25 mouse cellular contexts compared by ENCODE assay signal in genomic region chr8:111943544-111943943, GRCm38 (mm10). TPM values are rescaled to one million over a fixed set of nuclear protein-coding genes. Genes with fewer than 3 reads are reported as not detected.
DNase-seq lines count a peak whose midpoint lies in the region; ATAC-seq and TF ChIP-seq lines count a peak whose summit lies in the region.
"Had no signal": no experiment of that assay in that cellular context is flagged by ENCODE, and none has a peak within 500 bp of the region (broad histone marks: within the 10 kb centered on the region; RNA-seq: fewer than 3 reads in every experiment).

No protein-coding gene starts in this region.

- peaks cover 90% of the 10 kb centered on the region for H3K4me1 ChIP-seq in E14TG2a.4 (replicated peaks; ENCODE audit: low read depth, low read length)
- H3K4me1 ChIP-seq in liver, embryonic 12.5 days: peaks cover 29% of the 10 kb centered on the region
- H3K4me1 ChIP-seq in stomach, postnatal 0 days (replicated peaks; ENCODE audit: control insufficient read depth, insufficient read depth): no peaks in the 10 kb centered on the region; the same call in 1 of the 2 replicates

- no peak for ATAC-seq in liver, embryonic 12.5 days
- no peak for ATAC-seq in stomach, postnatal 0 days (ENCODE audit: low FRiP score, low TSS enrichment)
- ATAC-seq: activated CD4-positive, CD25-positive, alpha-beta regulatory T cell, adult 4 months; CD4-positive, CD25-positive, alpha-beta regulatory T cell, adult 4 months; forebrain, embryonic 13.5 days; forebrain, embryonic 15.5 days; forebrain, postnatal 0 days; Patski had no signal

- peak overlapping the region; percentile 52 for H3K4me3 ChIP-seq in E14TG2a.4 (replicated peaks; ENCODE audit: low read length)
- H3K4me3 ChIP-seq in liver, embryonic 12.5 days: no peak overlapping the region
- no peak overlapping the region for H3K4me3 ChIP-seq in stomach, postnatal 0 days (ENCODE audit: low read depth, low read length)
- H3K4me3 ChIP-seq: embryonic facial prominence, embryonic 10.5 days; embryonic facial prominence, embryonic 12.5 days; forebrain, embryonic 13.5 days; forebrain, embryonic 15.5 days had no signal

- H3K27ac ChIP-seq in liver, embryonic 12.5 days: no peak overlapping the region
- no peak overlapping the region for H3K27ac ChIP-seq in stomach, postnatal 0 days (replicated peaks)
- H3K27ac ChIP-seq: embryonic facial prominence, embryonic 10.5 days; embryonic facial prominence, embryonic 12.5 days; forebrain, embryonic 13.5 days; forebrain, embryonic 15.5 days had no signal

- no peak overlapping the region for H3K4me2 ChIP-seq in liver, embryonic 12.5 days
- no peak overlapping the region for H3K4me2 ChIP-seq in stomach, postnatal 0 days (replicated peaks; ENCODE audit: low read depth)
- H3K4me2 ChIP-seq: embryonic facial prominence, embryonic 12.5 days; forebrain, embryonic 13.5 days; forebrain, embryonic 15.5 days had no signal

- TF ChIP-seq CTCF in E14TG2a.4 (conservative IDR thresholded peaks at IDR 0.05; ENCODE audit: low read length): no peak
- TF ChIP-seq CTCF in stomach, postnatal 0 days (IDR thresholded peaks at IDR 0.05; ENCODE audit: low read depth): no peak

- WGBS in liver, embryonic 12.5 days (ENCODE audit: insufficient replicate concordance): 84% methylated on average over 2 of the region's 2 CpGs
- WGBS in stomach, postnatal 0 days: 86% methylated on average over 2 of the region's 2 CpGs

- H3K36me3 ChIP-seq in E14TG2a.4 (ENCODE audit: insufficient read depth, low read length): peaks cover 70% of the 10 kb centered on the region
- peaks cover 66% of the 10 kb centered on the region for H3K36me3 ChIP-seq in liver, embryonic 12.5 days
- H3K36me3 ChIP-seq in stomach, postnatal 0 days (ENCODE audit: control insufficient read depth, insufficient read depth, low read length): peaks cover 5% of the 10 kb centered on the region; the same call in 1 of the 2 replicates

- H3K9me3 ChIP-seq in E14TG2a.4 (ENCODE audit: low read length): no peaks in the 10 kb centered on the region
- no peaks in the 10 kb centered on the region for H3K9me3 ChIP-seq in liver, embryonic 12.5 days (replicated peaks)
- no peaks in the 10 kb centered on the region for H3K9me3 ChIP-seq in stomach, postnatal 0 days (ENCODE audit: control insufficient read depth, low read length)
- H3K9me3 ChIP-seq: embryonic facial prominence, embryonic 10.5 days; embryonic facial prominence, embryonic 12.5 days; forebrain, embryonic 13.5 days; forebrain, embryonic 15.5 days; G1E had no signal

- H3K9ac ChIP-seq in liver, embryonic 12.5 days: no peak overlapping the region
- H3K9ac ChIP-seq in stomach, postnatal 0 days (ENCODE audit: low read length): no peak overlapping the region
- H3K9ac ChIP-seq: embryonic facial prominence, embryonic 12.5 days; forebrain, embryonic 13.5 days; forebrain, embryonic 15.5 days; forebrain, postnatal 0 days had no signal

- DNase-seq in ES-CJ7 (ENCODE audit: low read depth, low spot score): peak; percentile 99
- peak; percentile 98 for DNase-seq in R1 (ENCODE audit: low read depth, low spot score)
- no peak for DNase-seq in retina, postnatal 1 day
- no peak for DNase-seq in stomach, postnatal 0 days (ENCODE audit: low spot score)
- DNase-seq: adrenal gland, adult 8-10 months; adrenal gland, postnatal 14 days; adrenal gland, postnatal 36 days; B cell, adult 2 months; cerebellum, adult 11-12 months; cerebellum, adult 2 months; cerebellum, adult 9-10 months; cerebellum, postnatal 10 days; cerebellum, postnatal 25 days; forebrain, postnatal 0 days had no signal

- H3K27me3 ChIP-seq in E14TG2a.4 (ENCODE audit: insufficient read depth, low read length): no peaks in the 10 kb centered on the region
- no peaks in the 10 kb centered on the region for H3K27me3 ChIP-seq in liver, embryonic 12.5 days (replicated peaks)
- H3K27me3 ChIP-seq in stomach, postnatal 0 days (ENCODE audit: control insufficient read depth, insufficient read depth, low read length): no peaks in the 10 kb centered on the region
- H3K27me3 ChIP-seq: CH12.LX; embryonic facial prominence, embryonic 12.5 days; forebrain, embryonic 13.5 days; forebrain, embryonic 15.5 days; Patski had no signal

- TF ChIP-seq EP300 in stomach, postnatal 0 days (optimal IDR thresholded peaks at IDR 0.05): no peak

RNA-seq across cellular contexts. Expression of gene Gabarapl2, which starts 3.0 kb away (rescaled TPM):
- polyA plus RNA-seq in liver, embryonic 12.5 days (2016; fragmentation: Nextera tagmentation; extraction: Ambion mirVana): 147 and 157 TPM in 2 replicates
- 290 and 292 TPM in 2 replicates for polyA plus RNA-seq in stomach, postnatal 0 days (2015; fragmentation: Nextera tagmentation; extraction: Ambion mirVana)

RNA-seq across cellular contexts. Expression of gene Tmem231, which starts 9.9 kb away (rescaled TPM):
- polyA plus RNA-seq in liver, embryonic 12.5 days (2016; fragmentation: Nextera tagmentation; extraction: Ambion mirVana): 3.0 and 3.6 TPM in 2 replicates
- 3.3 and 4.1 TPM in 2 replicates for polyA plus RNA-seq in stomach, postnatal 0 days (2015; fragmentation: Nextera tagmentation; extraction: Ambion mirVana)

RNA-seq across cellular contexts. Expression of gene Chst5, which starts 33.3 kb away (rescaled TPM):
- 0.05 TPM in 1 of 2 replicates, not detected in the other for polyA plus RNA-seq in liver, embryonic 12.5 days (2016; fragmentation: Nextera tagmentation; extraction: Ambion mirVana)
- polyA plus RNA-seq in stomach, postnatal 0 days (2015; fragmentation: Nextera tagmentation; extraction: Ambion mirVana): 0.36 and 0.39 TPM in 2 replicates
- polyA plus RNA-seq: activated CD4-positive, CD25-positive, alpha-beta regulatory T cell, adult 4 months; CD4-positive, CD25-positive, alpha-beta regulatory T cell, adult 4 months; G1E; Patski had no signal

RNA-seq across cellular contexts. Expression of gene Adat1, which starts 48.6 kb away (rescaled TPM):
- polyA plus RNA-seq in liver, embryonic 12.5 days (2016; fragmentation: Nextera tagmentation; extraction: Ambion mirVana): 6.9 and 7.3 TPM in 2 replicates
- 2.5 TPM in 2 replicates for polyA plus RNA-seq in stomach, postnatal 0 days (2015; fragmentation: Nextera tagmentation; extraction: Ambion mirVana)

Comparison
In these comparisons a context has a peak if more than half of its experiments do, and no peak if none do; other contexts are left out.
1. DNase-seq: peak in ES-CJ7 (single experiment) and R1 (single experiment); none in retina, postnatal 1 day (single experiment) and stomach, postnatal 0 days (single experiment).